Mouse (Mus musculus): ENCODE measurements around the gene Zcrb1.

Gene Zcrb1

GRCm38 (mm10) chr15:93368558-93368957 lies 29.6 kb downstream of the Zcrb1 start:
- DNase-seq = no peak

- no peak for DNase-seq
Observed at GRCm38 (mm10) chr15:93365561-93365960, 32.6 kb downstream of the Zcrb1 start.

GRCm38 (mm10) chr15:93358346-93359095 lies 39.6 kb downstream of the Zcrb1 start:
- DNase-seq = no peak

GRCm38 (mm10) chr15:93340630-93341379 lies 57.3 kb downstream of the Zcrb1 start:
- DNase-seq = no peak

- peak; percentile 90 for DNase-seq
Observed at GRCm38 (mm10) chr15:93336925-93337761, 61.0 kb downstream of the Zcrb1 start, which contains the start of gene Yaf2. Yaf2 (minus strand) TSS chr15:93336935.

- no peak for DNase-seq
Observed at GRCm38 (mm10) chr15:93336658-93336924, 61.5 kb downstream of the Zcrb1 start.
